Mouse (Mus musculus): ENCODE results near the gene Kcnma1. TPM values are rescaled to one million over a fixed set of nuclear protein-coding genes. Genes with fewer than 3 reads are reported as not detected.

Kcnma1 gene
- total RNA-seq, 2 experiments from 2014 or later: 26.6 to 32.2 TPM

DNA sequence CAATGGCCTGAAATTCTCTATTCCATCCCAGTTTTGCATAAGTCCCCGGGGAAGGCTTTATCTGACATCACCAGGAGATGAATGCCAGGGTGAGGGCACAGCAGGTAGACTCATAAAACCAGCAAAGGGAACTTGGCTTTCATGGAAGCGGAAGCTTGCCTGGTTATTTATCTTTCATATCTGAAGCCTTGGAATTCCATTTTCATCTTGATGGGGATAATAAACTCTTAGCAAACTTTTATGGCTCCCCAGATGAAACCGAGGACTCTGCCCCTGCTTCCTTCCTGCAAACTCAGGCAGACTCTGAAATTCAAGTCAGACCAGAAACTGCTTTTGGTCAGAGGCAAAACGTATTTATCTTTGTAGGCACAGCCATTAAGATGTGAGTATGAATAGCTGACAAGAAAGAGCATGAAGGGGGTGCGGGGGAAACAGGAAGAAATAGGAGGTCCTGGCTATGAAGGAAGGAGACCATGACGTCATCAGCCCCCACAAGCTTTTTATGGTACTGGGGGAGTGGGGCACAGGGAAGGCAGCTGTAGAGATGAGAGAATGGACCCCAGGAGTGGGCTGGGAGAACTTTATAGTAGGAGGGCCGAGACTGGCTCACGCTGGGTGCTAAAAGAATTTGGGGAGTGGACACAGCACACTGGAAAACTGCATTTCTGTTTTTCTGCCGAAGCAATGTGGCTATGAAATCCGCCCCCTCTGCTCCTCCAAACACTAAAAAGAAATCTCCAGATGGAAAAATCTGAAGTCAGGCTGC, 228.2 kb downstream of the Kcnma1 start:
- DNase-seq (ENCODE audit: low spot score in 2 of 2): no peak

GRCm38 (mm10) chr14:23782845-23783609, 231.3 kb downstream of the Kcnma1 start:
- no peak for DNase-seq (ENCODE audit: low spot score in 2 of 2)

GRCm38 (mm10) chr14:23774542-23774941, 239.7 kb downstream of the Kcnma1 start:
- DNase-seq (ENCODE audit: low spot score in 2 of 2): no peak

DNA sequence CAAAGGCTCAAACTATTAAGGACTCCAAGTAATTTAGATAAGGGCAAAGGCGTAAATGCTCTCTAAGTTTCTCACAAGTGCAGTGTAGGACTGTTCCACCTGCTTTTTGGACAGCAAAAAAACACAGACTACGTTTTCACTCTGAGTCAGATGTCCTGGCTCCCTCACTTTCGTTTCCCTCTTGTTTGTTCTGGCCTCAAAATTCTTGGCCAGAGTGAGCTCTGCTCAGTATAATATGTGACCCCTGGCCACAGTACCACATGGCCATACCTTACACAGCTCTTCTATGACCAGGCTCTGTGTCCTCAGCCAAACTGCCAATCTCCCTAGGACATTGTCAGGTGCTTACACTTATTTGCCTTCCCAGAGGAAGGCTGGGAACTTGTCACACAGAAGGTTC, 241.6 kb downstream of the Kcnma1 start:
- no peak for DNase-seq (ENCODE audit: low spot score in 2 of 2)

GRCm38 (mm10) chr14:23771794-23772193, 242.5 kb downstream of the Kcnma1 start:
- DNase-seq (ENCODE audit: low spot score in 2 of 2): no peak

DNA sequence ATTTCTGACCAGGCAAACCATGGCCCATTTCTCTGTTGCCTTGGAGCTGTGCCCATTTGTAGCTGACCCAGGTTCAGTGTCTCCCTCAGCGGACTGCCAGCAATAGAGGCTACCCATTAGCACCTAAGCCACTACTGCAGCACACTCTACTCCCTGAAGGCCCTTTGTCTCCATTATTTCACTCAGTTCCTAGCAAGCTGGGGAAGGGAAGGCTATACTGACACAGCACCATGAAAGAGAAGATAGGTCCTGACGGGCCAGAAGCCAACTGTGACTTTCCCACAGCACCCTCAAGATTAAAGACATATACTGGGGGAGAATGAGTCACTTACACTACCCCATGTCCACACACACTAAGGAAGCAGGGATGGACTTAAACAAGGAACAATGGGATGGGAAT, 251.8 kb downstream of the Kcnma1 start:
- no peak for DNase-seq (ENCODE audit: low spot score in 2 of 2)

DNA sequence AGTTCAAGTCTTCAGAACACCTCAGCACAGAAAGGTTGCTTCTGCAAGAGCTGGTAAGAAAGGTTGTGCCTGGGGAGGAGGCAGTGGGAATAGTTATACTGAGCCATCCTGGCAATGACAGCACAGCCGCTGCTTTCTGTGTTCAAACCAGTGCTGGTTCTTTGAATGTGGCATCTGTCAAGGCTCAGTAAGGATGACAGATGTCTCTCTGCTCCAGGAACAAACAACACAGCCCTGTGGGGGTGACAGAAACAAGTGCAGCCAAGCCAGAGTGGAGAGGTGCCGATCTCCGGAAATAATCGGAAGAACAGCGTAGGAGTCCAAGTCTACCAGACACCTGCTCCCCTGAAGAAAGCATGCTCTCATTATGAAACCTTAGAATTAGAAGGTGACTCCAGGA, 254.7 kb downstream of the Kcnma1 start:
- DNase-seq (ENCODE audit: low spot score in 2 of 2): no peak

- DNase-seq (ENCODE audit: low spot score in 2 of 2): no peak
These were observed 255.9 kb downstream of the Kcnma1 start for GRCm38 (mm10) chr14:23758421-23758820.

- DNase-seq (ENCODE audit: low spot score in 2 of 2): no peak
These were observed 266.3 kb downstream of the Kcnma1 start for GRCm38 (mm10) chr14:23748011-23748410.

GRCm38 (mm10) chr14:23746976-23747375, 267.3 kb downstream of the Kcnma1 start:
- DNase-seq (ENCODE audit: low spot score in 2 of 2): no peak

GRCm38 (mm10) chr14:23741531-23741930, 272.8 kb downstream of the Kcnma1 start:
- no peak for DNase-seq (ENCODE audit: low spot score in 2 of 2)

- DNase-seq (ENCODE audit: low spot score in 2 of 2): no peak
These were observed 280.1 kb downstream of the Kcnma1 start for GRCm38 (mm10) chr14:23734200-23734599.

- no peak for DNase-seq (ENCODE audit: low spot score in 2 of 2)
These were observed 284.9 kb downstream of the Kcnma1 start for GRCm38 (mm10) chr14:23729377-23729776.

GRCm38 (mm10) chr14:23723701-23724430, 290.4 kb downstream of the Kcnma1 start:
- DNase-seq (ENCODE audit: low spot score in 2 of 2): no peak

- DNase-seq (ENCODE audit: low spot score in 2 of 2): no peak
These were observed 295.0 kb downstream of the Kcnma1 start for GRCm38 (mm10) chr14:23719246-23719645.

- no peak for DNase-seq (ENCODE audit: low spot score in 2 of 2)
These were observed 295.6 kb downstream of the Kcnma1 start for GRCm38 (mm10) chr14:23718667-23719066.

DNA sequence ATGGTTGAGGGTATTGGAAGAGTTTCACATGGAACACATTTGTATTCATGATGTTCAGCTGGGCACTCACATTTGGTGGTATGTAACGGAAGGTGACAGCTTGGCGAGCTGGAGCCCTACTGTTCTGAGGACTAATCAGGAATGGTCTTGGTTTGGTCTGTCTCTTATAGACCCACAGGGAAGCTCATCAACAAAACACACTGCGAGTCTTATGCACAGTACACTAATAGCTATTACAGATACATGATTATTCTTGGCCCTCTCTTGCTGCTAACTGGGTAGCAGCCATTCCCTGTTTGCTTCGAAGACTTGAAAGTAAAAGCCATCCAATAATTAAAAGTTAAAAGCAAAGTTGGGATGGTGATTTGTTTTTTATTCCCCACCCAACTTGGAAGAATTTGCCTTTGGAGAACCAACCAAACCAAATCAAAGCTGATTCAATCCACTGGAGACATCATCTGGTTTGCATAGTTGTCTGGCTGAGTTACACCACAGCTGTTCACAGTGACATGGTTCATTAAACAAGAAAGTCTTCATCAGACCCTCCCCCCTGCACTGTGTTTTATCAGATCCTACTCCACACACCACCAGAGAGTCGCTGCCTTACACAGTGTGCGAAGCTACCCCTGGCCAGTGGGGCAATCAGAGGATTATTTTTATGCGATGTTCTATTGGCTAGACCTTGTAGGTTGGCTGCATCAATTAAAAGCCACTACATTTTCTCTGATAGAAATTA, 299.7 kb downstream of the Kcnma1 start:
- DNase-seq (ENCODE audit: low spot score in 2 of 2): peak in 1 of 2 experiments; percentile 9

GRCm38 (mm10) chr14:23712891-23713290, 301.4 kb downstream of the Kcnma1 start:
- no peak for DNase-seq (ENCODE audit: low spot score in 2 of 2)

DNA sequence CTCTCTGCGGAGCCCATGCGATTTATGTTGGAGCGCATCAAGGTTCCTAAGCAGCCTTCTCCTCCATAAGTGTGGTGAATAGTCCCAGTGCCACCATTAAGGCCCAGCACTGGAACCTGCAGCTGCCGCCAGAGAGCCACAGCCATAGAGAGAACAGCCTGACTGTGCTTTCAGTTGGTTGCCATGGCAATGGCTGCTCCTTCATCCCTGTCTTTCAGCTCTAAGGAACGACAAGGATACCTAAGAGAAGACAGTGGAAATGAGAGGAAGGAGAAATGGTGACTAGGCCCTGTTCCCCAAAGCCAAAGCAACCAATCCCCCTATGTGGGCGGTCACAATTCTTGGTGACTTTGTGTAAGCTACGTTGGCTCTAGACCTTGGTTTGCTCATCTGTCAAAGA, 303.3 kb downstream of the Kcnma1 start:
- DNase-seq (ENCODE audit: low spot score in 2 of 2): no peak

- peak in 1 of 2 experiments; percentile 22 for DNase-seq (ENCODE audit: low spot score in 2 of 2)
These were observed 307.5 kb downstream of the Kcnma1 start for GRCm38 (mm10) chr14:23706837-23707236.

- no peak for DNase-seq (ENCODE audit: low spot score in 2 of 2)
These were observed 308.6 kb downstream of the Kcnma1 start for GRCm38 (mm10) chr14:23705647-23706046.
